Mouse (Mus musculus): Measurements from ENCODE around the gene Stub1. TPM values are rescaled to one million over a fixed set of nuclear protein-coding genes. Genes with fewer than 3 reads are reported as not detected.

The Stub1 gene
- total and polyA plus RNA-seq, 2 experiments = 50.4 to 94.4 TPM

GRCm38 (mm10) chr17:25791320-25791842 lies 41.8 kb downstream of the Stub1 start:
- DNase-seq (ENCODE audit: extremely low read depth, low read depth, low spot score) = no peak
- no peaks in the 10 kb centered on the region for H3K36me3 ChIP-seq (ENCODE audit: control insufficient read depth, insufficient read depth, low read length)
- H3K27me3 ChIP-seq (ENCODE audit: control insufficient read depth, insufficient read depth, low read length) = no peaks in the 10 kb centered on the region
- H3K79me2 ChIP-seq (ENCODE audit: control insufficient read depth, insufficient read depth, low read length) = no peaks in the 10 kb centered on the region
- 38% methylated on average over 19 of the region's 19 CpGs for WGBS
- no peak overlapping the region for H3K27ac ChIP-seq (replicated peaks; ENCODE audit: insufficient read depth, low read depth, low read length)
- H3K4me3 ChIP-seq (ENCODE audit: insufficient read depth, low read depth, low read length) = peak overlapping the region; percentile 91
- H3K4me1 ChIP-seq (ENCODE audit: control insufficient read depth, insufficient read depth, low read length) = peaks cover 5% of the 10 kb centered on the region; the same call in 1 of the 2 replicates
- no peak for TF ChIP-seq POLR2A (IDR thresholded peaks at IDR 0.05; ENCODE audit: extremely low read depth, insufficient read depth, low read length)
- TF ChIP-seq CTCF (IDR thresholded peaks at IDR 0.05; ENCODE audit: low read depth, low read length) = no peak
- H3K9ac ChIP-seq (ENCODE audit: low read depth, low read length) = peak overlapping the region; percentile 84; the same call in 1 of the 2 replicates

- WGBS = 90% methylated on average over 9 of the region's 9 CpGs
Measured at GRCm38 (mm10) chr17:25786781-25787504, 46.3 kb downstream of the Stub1 start.

DNA sequence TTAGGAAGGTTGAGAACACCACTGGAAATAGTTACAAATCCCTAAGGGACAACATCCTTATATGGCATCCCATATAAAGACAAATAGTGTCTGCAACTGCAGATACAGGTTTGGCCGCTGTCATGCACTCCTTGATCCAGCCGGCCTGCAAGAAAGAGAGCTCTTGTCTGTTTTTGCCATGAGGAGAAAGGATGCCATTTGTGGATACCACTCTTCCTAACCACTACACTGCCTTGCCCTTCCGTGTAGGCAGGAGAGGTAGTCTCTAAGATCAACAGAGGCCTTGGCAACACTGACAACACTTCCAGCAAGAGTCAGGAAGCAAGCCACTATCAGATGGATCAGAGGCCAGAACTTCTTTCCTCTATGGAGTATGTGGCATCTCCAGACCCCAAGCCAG lies 46.9 kb downstream of the Stub1 start, which contains the start of gene Ccdc78:
Gene Ccdc78, plus strand, starts transcription at position 301 of the 400 bp plus-strand sequence.
- H3K4me3 ChIP-seq (ENCODE audit: insufficient read depth, low read depth, low read length) = peak within 1 kb of the TSS; percentile 69
- H3K27ac ChIP-seq (replicated peaks; ENCODE audit: insufficient read depth, low read depth, low read length) = no peak within 1 kb of the TSS
- H3K36me3 ChIP-seq (ENCODE audit: control insufficient read depth, insufficient read depth, low read length) = no peaks in the 10 kb centered on the region; the same call in 1 of the 2 replicates
- no peaks in the 10 kb centered on the region for H3K79me2 ChIP-seq (ENCODE audit: control insufficient read depth, insufficient read depth, low read length)
- no peak for TF ChIP-seq POLR2A (IDR thresholded peaks at IDR 0.05; ENCODE audit: extremely low read depth, insufficient read depth, low read length)
- TF ChIP-seq CTCF (IDR thresholded peaks at IDR 0.05; ENCODE audit: low read depth, low read length) = no peak
- peaks cover 3% of the 10 kb centered on the region; the same call in 1 of the 2 replicates for H3K4me1 ChIP-seq (ENCODE audit: control insufficient read depth, insufficient read depth, low read length)
- 0 out of 2 replicates have a peak within 1 kb of the TSS, but pooled peaks have one; percentile 25 for H3K9ac ChIP-seq (ENCODE audit: low read depth, low read length)
- H3K27me3 ChIP-seq (ENCODE audit: control insufficient read depth, insufficient read depth, low read length) = no peaks in the 10 kb centered on the region
- WGBS = 87% methylated on average over 3 of the region's 3 CpGs
- DNase-seq (ENCODE audit: extremely low read depth, low read depth, low spot score) = no peak

More at GRCm38 (mm10) chr17:25786781-25787504, 46.3 kb downstream of the Stub1 start:
- peaks cover 3% of the 10 kb centered on the region; the same call in 1 of the 2 replicates for H3K4me1 ChIP-seq (ENCODE audit: control insufficient read depth, insufficient read depth, low read length)
- H3K9ac ChIP-seq (ENCODE audit: low read depth, low read length) = no peak overlapping the region
- no peaks in the 10 kb centered on the region for H3K36me3 ChIP-seq (ENCODE audit: control insufficient read depth, insufficient read depth, low read length)
- no peak for DNase-seq (ENCODE audit: extremely low read depth, low read depth, low spot score)
- no peaks in the 10 kb centered on the region for H3K27me3 ChIP-seq (ENCODE audit: control insufficient read depth, insufficient read depth, low read length)
- H3K4me3 ChIP-seq (ENCODE audit: insufficient read depth, low read depth, low read length) = no peak overlapping the region
- H3K79me2 ChIP-seq (ENCODE audit: control insufficient read depth, insufficient read depth, low read length) = no peaks in the 10 kb centered on the region
- no peak overlapping the region for H3K27ac ChIP-seq (replicated peaks; ENCODE audit: insufficient read depth, low read depth, low read length)
- TF ChIP-seq CTCF (IDR thresholded peaks at IDR 0.05; ENCODE audit: low read depth, low read length) (no peak), POLR2A (IDR thresholded peaks at IDR 0.05; ENCODE audit: extremely low read depth, insufficient read depth, low read length) (no peak)

GRCm38 (mm10) chr17:25785281-25785745 lies 47.9 kb downstream of the Stub1 start, which contains the start of gene Haghl:
Gene Haghl (minus strand): TSS chr17:25785673.
- H3K4me3 ChIP-seq (ENCODE audit: insufficient read depth, low read depth, low read length) = peak within 1 kb of the TSS; percentile 69
- DNase-seq (ENCODE audit: extremely low read depth, low read depth, low spot score) = peak; percentile 86
- peaks cover 3% of the 10 kb centered on the region; the same call in 1 of the 2 replicates for H3K4me1 ChIP-seq (ENCODE audit: control insufficient read depth, insufficient read depth, low read length)
- H3K9ac ChIP-seq (ENCODE audit: low read depth, low read length) = peak within 1 kb of the TSS; percentile 54
- no peaks in the 10 kb centered on the region for H3K79me2 ChIP-seq (ENCODE audit: control insufficient read depth, insufficient read depth, low read length)
- H3K27ac ChIP-seq (replicated peaks; ENCODE audit: insufficient read depth, low read depth, low read length) = no peak within 1 kb of the TSS
- no peaks in the 10 kb centered on the region for H3K27me3 ChIP-seq (ENCODE audit: control insufficient read depth, insufficient read depth, low read length)
- WGBS = under 1% methylated on average over 23 of the region's 23 CpGs
- TF ChIP-seq CTCF (IDR thresholded peaks at IDR 0.05; ENCODE audit: low read depth, low read length) (no peak), POLR2A (IDR thresholded peaks at IDR 0.05; ENCODE audit: extremely low read depth, insufficient read depth, low read length) (no peak)
- no peaks in the 10 kb centered on the region; the same call in 1 of the 2 replicates for H3K36me3 ChIP-seq (ENCODE audit: control insufficient read depth, insufficient read depth, low read length)

DNA sequence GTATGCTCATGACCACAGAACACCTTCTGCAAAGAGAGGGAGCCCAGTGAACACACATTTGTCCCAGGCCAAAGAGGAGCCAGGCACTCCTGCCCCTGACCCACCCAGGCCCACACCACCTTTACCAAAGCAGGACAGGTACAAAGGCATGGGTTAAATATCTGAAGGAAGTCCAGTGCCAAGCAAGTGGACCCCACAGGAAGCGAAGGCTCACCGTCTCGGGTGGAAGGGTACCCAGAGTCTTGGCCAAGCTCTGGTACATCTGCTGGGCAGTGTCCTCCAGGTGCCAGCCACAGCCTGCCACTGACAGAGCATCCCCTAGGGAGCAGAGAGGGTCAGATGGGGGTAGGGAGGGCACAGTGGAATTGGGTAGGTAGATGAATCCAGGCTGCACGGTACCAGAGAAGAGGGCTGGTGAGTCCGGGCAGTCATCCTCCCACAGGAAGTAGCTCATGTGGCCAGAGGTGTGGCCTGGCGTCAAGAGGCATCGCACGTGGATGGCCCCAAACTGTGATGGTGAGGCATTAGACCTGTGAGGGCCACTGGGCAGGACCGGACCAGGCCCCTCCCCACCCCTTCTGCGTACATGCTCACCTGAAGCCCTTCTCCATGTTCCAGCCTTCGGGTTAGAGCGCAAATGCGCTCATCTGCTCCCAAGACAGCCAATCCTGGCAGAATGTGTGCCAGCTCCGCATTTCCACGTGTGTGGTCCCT lies 49.2 kb downstream of the Stub1 start:
- H3K4me3 ChIP-seq (ENCODE audit: insufficient read depth, low read depth, low read length) = no peak overlapping the region
- no peaks in the 10 kb centered on the region for H3K27me3 ChIP-seq (ENCODE audit: control insufficient read depth, insufficient read depth, low read length)
- no peak for DNase-seq (ENCODE audit: extremely low read depth, low read depth, low spot score)
- no peak for TF ChIP-seq POLR2A (IDR thresholded peaks at IDR 0.05; ENCODE audit: extremely low read depth, insufficient read depth, low read length)
- TF ChIP-seq CTCF (IDR thresholded peaks at IDR 0.05; ENCODE audit: low read depth, low read length) = no peak
- WGBS = 81% methylated on average over 15 of the region's 15 CpGs
- no peaks in the 10 kb centered on the region for H3K79me2 ChIP-seq (ENCODE audit: control insufficient read depth, insufficient read depth, low read length)
- no peak overlapping the region for H3K9ac ChIP-seq (ENCODE audit: low read depth, low read length)
- peaks cover 2% of the 10 kb centered on the region; the same call in 1 of the 2 replicates for H3K36me3 ChIP-seq (ENCODE audit: control insufficient read depth, insufficient read depth, low read length)
- peaks cover 3% of the 10 kb centered on the region; the same call in 1 of the 2 replicates for H3K4me1 ChIP-seq (ENCODE audit: control insufficient read depth, insufficient read depth, low read length)
- H3K27ac ChIP-seq (replicated peaks; ENCODE audit: insufficient read depth, low read depth, low read length) = no peak overlapping the region
